Mouse (Mus musculus) myocyte (in vitro differentiated cells): Measurements from ENCODE around the gene Slc6a13. TPM values are rescaled to one million over a fixed set of nuclear protein-coding genes. Genes with fewer than 3 reads are reported as not detected.

Experiments
- H3K27me3 ChIP-seq: one replicate; pipeline ENCODE4 v1.6.1; 2011; ENCODE audit not compliant: control insufficient read depth, insufficient read depth, insufficient read length
- H3K36me3 ChIP-seq: one replicate; pipeline ENCODE4 v1.6.1; 2011; ENCODE audit not compliant: control insufficient read depth, insufficient read depth
- H3K4me2 ChIP-seq: one replicate; pipeline ENCODE4 v1.6.1; 2011; ENCODE audit warnings: low read depth, control low read depth
- H3K4me3 ChIP-seq: one replicate; pipeline ENCODE4 v1.5.1; 2011; ENCODE audit warnings: mild to moderate bottlenecking, control low read depth, moderate library complexity
- H3K79me2 ChIP-seq: one replicate; pipeline ENCODE4 v1.6.1; 2011; ENCODE audit not compliant: control insufficient read depth, insufficient read depth
- H3ac ChIP-seq: one replicate; pipeline ENCODE4 v1.6.1; 2011; ENCODE audit not compliant: control insufficient read depth, insufficient read length
- CEBPB ChIP-seq: IDR thresholded peaks from 2 replicates; pipeline ENCODE4 v1.6.1; 2011; ENCODE audit warnings: mild to moderate bottlenecking, moderate library complexity; ENCODE audit not compliant: poor library complexity, insufficient read depth, severe bottlenecking
- E2F4 ChIP-seq: IDR thresholded peaks from one replicate; pipeline ENCODE4 v1.6.1; 2011; ENCODE audit warnings: mild to moderate bottlenecking, control low read depth, moderate library complexity; ENCODE audit not compliant: insufficient read depth
- MAX ChIP-seq: IDR thresholded peaks from one replicate; pipeline ENCODE4 v1.6.1; 2011; ENCODE audit warnings: low read depth, mild to moderate bottlenecking, control low read depth
- MYOD1 ChIP-seq, 3 experiments: IDR thresholded peaks; one replicate each; pipeline ENCODE4 v1.6.1; 2011; ENCODE audit warnings: control low read depth in 2 of 3, low read depth in 2 of 3, mild to moderate bottlenecking in 2 of 3, moderate library complexity in 1 of 3; ENCODE audit not compliant: insufficient read length in 2 of 3, control insufficient read depth in 1 of 3
- MYOG ChIP-seq, 3 experiments: IDR thresholded peaks; one replicate each; pipeline ENCODE4 v1.6.1; 2011; ENCODE audit warnings: control low read depth in 2 of 3, low read depth in 2 of 3, mild to moderate bottlenecking in 2 of 3; ENCODE audit not compliant: insufficient read length in 2 of 3, control insufficient read depth in 1 of 3, insufficient read depth in 1 of 3
- POLR2A ChIP-seq: IDR thresholded peaks from one replicate; pipeline ENCODE4 v1.6.1; 2011; ENCODE audit warnings: low read depth, mild to moderate bottlenecking, control low read depth, moderate library complexity; ENCODE audit not compliant: insufficient read length
- POLR2AphosphoS2 ChIP-seq: IDR thresholded peaks from one replicate; pipeline ENCODE4 v1.6.1; 2011; ENCODE audit warnings: low read depth, control low read depth; ENCODE audit not compliant: insufficient read length
- REST ChIP-seq: IDR thresholded peaks from one replicate; pipeline ENCODE4 v1.6.1; 2011; ENCODE audit warnings: mild to moderate bottlenecking, control low read depth, moderate library complexity; ENCODE audit not compliant: insufficient read depth, insufficient read length
- SRF ChIP-seq: IDR thresholded peaks from one replicate; pipeline ENCODE4 v1.6.1; 2011; ENCODE audit warnings: low read depth; ENCODE audit not compliant: control insufficient read depth, insufficient read length
- TCF12 ChIP-seq: IDR thresholded peaks from one replicate; pipeline ENCODE4 v1.6.1; 2011; ENCODE audit warnings: mild to moderate bottlenecking, control low read depth; ENCODE audit not compliant: poor library complexity, insufficient read depth, severe bottlenecking
- TCF3 ChIP-seq: IDR thresholded peaks from one replicate; pipeline ENCODE4 v1.6.1; 2011; ENCODE audit warnings: low read depth, control low read depth; ENCODE audit not compliant: insufficient read length
- USF1 ChIP-seq: IDR thresholded peaks from one replicate; pipeline ENCODE4 v1.6.1; 2011; ENCODE audit warnings: low read depth, mild to moderate bottlenecking, control low read depth, moderate library complexity
- polyA plus RNA-seq: library from polyadenylated mRNA; unstranded; fragments of >200 nt; fragmentation: generic; extraction: Trizol; gene quantifications from one replicate; pipeline ENCODE4 v1.2.1, GENCODE M21; 2012; ENCODE audit warnings: missing spikeins

Slc6a13 gene
- polyA plus RNA-seq, 1 experiment, result 0.01 TPM

DNA sequence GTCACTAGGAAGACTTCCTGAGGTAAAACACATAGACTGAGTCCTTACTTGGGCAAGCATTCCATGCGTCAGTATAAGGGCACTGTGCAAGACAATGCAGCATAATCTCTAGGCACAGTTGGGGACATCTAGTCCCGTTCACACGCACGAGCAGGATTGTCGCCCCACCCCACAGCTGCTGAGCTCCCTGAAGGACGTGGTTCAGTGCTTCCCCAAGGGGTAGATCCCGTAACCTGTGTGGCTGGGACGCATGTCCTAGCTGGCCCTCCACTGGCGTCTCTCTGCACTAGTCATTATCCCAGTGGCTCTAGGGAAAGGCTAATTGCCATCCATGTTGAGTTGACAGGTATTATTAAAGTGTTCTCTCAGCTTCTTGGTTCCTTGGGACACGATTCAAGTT lies 82.0 kb downstream of the Slc6a13 start:
- Histone ChIP-seq H3ac (no peak overlapping the region), H3K4me3 (no peak overlapping the region), H3K36me3 (no peaks in the 10 kb centered on the region), H3K4me2 (no peak overlapping the region), H3K27me3 (no peaks in the 10 kb centered on the region), H3K79me2 (no peaks in the 10 kb centered on the region)
- no peak for TF ChIP-seq MAX

DNA sequence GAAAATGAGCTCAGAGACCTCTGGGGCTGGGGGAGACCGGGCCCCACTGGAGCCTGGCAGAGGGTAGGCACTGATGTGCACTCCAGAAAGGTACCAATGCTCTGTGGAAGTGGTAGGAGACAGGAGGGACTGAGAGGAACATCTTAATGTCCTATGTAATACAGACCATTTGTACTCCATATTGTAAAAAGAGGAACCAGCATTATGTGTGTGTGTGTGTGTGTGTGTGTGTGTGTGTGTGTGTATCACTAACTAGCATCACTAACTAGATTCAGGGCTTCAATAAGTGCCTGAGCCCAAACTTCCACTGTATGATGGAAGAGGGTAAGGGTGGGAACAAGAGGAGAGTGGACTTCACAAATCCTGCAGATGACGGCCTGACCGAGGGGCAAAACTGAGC lies 85.4 kb downstream of the Slc6a13 start:
- no peak overlapping the region for H3K4me3 ChIP-seq
- no peak for TF ChIP-seq MAX
- TF ChIP-seq SRF, result no peak
- TF ChIP-seq TCF3, result no peak
- no peak for TF ChIP-seq MYOD1 (IDR thresholded peaks at IDR 0.05; ENCODE audit: control insufficient read depth in 1 of 3, insufficient read length in 2 of 3, low read depth in 2 of 3)
- no peak for TF ChIP-seq POLR2AphosphoS2
- no peak for TF ChIP-seq CEBPB
- TF ChIP-seq USF1, result no peak
- TF ChIP-seq TCF12, result no peak
- no peak for TF ChIP-seq REST
- TF ChIP-seq E2F4, result no peak
- TF ChIP-seq MYOG (IDR thresholded peaks at IDR 0.05; ENCODE audit: control insufficient read depth in 1 of 3, insufficient read depth in 1 of 3, insufficient read length in 2 of 3, low read depth in 2 of 3), result no peak
- no peak for TF ChIP-seq POLR2A
- H3K27me3 ChIP-seq, result no peaks in the 10 kb centered on the region

More for the DNA sequence above, 85.4 kb downstream of the Slc6a13 start:
- H3ac ChIP-seq, result no peak overlapping the region
- H3K4me2 ChIP-seq, result no peak overlapping the region
- H3K36me3 ChIP-seq, result no peaks in the 10 kb centered on the region
- H3K79me2 ChIP-seq, result no peaks in the 10 kb centered on the region

Other genes with a start within 250 kb of the Slc6a13 start
- gene Mical3, start 169.2 kb upstream of the Slc6a13 start, polyA plus RNA-seq, result 17.7 TPM
- 2.0 TPM for gene Pex26, start 116.6 kb upstream of the Slc6a13 start, polyA plus RNA-seq
- not detected for gene Tuba8, start 89.5 kb upstream of the Slc6a13 start, polyA plus RNA-seq
- gene Usp18, start 54.3 kb upstream of the Slc6a13 start, polyA plus RNA-seq, result 0.07 TPM
- gene Slc6a12, start 42.8 kb downstream of the Slc6a13 start, polyA plus RNA-seq, result not detected
- 0.25 TPM for gene Iqsec3, start 173.5 kb downstream of the Slc6a13 start, polyA plus RNA-seq